Mouse (Mus musculus): Measurements from ENCODE around the gene Plcb1. TPM values are rescaled to one million over a fixed set of nuclear protein-coding genes. Genes with fewer than 3 reads are reported as not detected.

Plcb1 gene
- total RNA-seq, 2 experiments from 2014 or later, result 0.96 to 9.5 TPM

DNA sequence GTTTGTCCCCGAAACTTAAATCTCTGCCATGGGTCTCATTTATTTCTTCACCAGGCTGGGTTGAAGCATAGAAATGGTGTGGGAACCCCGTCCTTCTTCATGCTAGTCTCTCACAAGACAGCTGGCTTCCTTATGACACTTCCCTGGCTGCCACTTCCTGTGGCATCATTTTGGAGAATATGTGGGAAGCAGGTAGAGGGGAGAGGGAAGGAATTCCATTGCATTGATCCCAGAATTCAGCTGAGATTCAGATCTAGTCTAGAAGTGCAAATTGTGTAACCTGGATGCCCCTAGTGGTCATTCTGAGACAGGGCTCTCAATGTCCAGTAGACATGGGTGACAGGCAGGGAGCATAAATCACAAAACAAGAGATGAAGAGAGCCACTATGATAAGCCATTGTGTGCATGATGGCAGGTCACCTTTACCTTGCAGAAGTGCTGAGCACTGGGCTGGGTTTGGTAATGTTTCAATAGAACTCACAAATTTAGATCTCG lies 466.0 kb downstream of the Plcb1 start:
- ATAC-seq (replicated peaks; ENCODE audit: low FRiP score, poor library complexity, severe bottlenecking), result no peak

DNA sequence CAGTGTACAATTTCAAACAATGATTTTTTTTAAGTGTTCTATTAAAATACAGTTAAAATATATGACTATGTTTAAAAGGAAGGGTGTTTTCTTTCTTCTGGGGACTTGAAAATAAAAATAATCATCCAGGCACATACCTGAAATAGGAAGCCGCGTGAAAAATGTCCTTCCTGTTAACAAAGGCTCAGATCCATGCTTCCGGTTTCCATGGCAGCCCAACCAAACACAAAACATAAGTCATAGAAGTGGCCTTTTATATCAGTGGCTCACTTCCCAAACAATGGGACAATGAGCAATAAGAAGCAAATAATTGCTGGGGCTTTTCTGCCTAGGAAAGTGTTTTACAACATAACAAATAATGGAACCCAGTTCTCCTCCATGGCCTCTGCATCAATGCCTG lies 473.3 kb downstream of the Plcb1 start:
- ATAC-seq (replicated peaks; ENCODE audit: low FRiP score, poor library complexity, severe bottlenecking), result no peak

DNA sequence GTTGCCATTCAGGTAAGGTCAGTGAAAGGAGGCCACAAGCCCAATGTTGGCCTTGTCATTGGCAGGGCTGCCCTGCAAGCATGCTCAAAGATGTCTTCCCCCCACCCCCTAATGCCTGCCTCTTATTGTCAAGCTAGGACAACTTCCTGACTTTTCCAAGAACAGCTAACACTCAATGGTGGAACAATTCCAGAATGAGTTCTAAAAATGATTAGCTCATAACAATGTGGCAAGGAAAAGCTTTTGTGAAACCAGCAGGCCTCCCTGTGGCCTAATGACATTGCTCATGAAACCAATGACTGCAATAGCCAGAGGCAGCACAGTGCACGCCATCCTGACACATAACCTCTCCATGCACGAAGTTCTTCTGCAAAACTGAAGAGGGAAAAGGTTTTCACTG lies 478.1 kb downstream of the Plcb1 start:
- ATAC-seq (replicated peaks; ENCODE audit: low FRiP score, poor library complexity, severe bottlenecking), result no peak

DNA sequence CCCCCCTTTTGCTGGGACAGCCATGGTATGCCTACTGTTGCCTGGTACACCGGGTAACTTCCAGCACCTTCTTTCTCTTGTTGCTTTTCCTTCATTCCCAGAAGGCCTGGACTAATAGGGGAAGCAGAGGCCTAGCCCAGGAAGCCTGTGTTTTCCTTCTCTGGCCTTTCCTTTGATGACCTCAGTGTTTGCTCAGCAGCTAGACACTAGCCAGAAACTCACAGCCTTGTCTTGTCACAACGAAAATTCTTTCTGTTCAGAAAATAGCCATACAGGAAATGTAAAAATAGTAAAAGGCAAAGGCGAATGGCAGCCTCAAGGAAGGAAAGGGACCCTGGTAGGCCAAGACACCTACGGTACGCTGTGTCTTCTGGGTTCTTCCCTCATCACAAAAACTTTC lies 489.1 kb downstream of the Plcb1 start:
- ATAC-seq (replicated peaks; ENCODE audit: low FRiP score, poor library complexity, severe bottlenecking), result no peak

DNA sequence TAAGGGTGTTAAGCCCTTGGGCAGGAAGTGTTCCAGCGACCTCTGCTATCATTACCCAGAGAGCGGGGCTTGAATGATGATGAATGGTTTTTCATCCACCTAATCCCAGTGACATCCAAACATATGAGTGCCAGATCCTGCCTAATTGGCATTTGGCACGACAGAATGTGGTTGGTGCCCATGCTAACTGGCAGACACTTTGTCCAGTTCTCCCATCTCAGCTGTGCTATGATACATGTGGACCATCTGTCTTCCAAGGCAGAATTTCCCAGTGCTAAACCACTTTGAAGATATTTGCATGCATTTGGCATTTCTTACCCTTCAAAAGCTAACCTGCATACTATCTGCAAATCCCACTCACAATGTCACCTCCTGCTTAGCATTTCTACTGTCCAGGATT lies 492.6 kb downstream of the Plcb1 start:
- no peak for ATAC-seq (replicated peaks; ENCODE audit: low FRiP score, poor library complexity, severe bottlenecking)

DNA sequence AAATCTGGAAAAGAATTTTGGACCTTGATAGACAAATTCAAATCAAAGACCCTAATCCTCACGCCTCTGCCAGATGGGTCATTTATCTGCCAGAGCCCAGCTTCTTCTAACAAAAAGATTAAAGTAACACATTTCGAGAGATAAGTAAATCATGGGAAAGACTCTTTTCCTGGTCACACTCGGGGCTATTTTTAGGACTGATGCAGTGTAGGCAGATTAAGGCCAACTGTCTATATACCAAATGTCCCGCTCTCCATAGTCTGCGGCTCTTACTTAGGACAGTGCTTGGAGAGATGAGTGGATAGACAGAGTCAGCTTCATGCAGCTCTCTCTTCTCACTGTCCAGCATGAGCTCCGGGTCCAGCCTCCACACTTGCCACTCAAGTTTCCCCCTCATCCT lies 493.2 kb downstream of the Plcb1 start:
- no peak for ATAC-seq (replicated peaks; ENCODE audit: low FRiP score, poor library complexity, severe bottlenecking)

DNA sequence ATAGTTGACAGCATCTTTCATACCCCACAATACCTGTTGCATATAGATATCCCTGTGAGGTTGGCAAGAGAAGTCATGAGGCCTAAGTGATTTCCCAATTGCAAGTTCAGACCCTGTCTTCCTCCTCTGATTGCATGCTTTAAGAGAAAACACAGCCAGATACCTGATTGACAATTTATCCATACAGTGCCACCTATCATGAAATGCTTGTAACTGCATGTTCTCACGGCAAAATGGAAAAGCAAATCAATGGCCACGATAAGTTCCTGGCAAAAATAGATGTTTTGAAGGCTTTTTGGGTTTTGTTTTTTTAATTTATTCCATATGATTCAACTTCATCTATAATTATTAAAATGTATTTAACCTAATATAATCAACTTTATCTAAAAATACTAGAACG lies 497.9 kb downstream of the Plcb1 start:
- no peak for ATAC-seq (replicated peaks; ENCODE audit: low FRiP score, poor library complexity, severe bottlenecking)

DNA sequence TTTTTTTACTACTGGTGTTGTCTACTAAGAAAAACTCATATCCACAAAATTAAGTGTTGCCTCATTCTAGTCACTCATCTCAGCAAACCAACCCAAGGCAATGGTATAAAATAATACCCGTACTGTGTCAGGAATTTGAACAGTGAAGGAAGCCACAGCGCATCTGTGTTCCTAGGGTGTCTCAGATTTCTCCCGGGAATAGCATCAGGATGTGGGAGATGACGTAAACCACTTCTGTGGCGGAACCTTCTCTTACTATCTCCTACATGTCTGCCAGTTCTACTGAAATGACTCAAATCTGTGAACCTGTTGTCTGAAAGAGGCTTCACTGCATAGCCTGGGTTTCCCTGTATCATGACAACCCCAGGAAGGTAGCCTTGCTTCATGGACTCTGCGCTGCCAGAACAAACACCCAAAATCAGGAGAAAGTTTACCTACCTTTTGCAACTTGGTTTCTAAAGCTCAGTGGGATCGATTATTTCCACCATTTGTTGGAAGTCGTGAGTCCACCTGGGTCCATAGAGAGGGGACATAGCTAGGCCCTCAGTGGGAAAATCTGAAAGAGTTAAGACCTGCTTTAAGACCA lies 510.4 kb downstream of the Plcb1 start:
- no peak for ATAC-seq (replicated peaks; ENCODE audit: low FRiP score, poor library complexity, severe bottlenecking)

DNA sequence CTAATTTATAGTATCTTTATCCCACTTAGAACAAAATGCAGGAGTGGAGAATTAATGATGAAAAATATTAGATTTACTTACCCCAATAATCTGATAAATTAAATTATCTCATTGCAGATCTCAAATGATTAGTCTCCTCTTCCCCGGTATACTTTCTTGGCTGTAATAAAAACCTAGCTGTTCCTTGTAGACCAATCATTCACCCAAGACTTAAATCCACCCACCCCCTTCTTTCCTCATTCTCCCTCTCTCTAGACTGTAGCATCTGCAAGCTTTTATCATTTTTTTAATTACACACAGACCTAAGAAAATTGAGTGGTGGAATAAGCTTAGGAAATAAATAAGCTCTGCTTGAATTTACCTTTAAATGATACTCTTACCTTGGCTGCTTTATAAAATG lies 514.6 kb downstream of the Plcb1 start:
- ATAC-seq (replicated peaks; ENCODE audit: low FRiP score, poor library complexity, severe bottlenecking), result no peak

DNA sequence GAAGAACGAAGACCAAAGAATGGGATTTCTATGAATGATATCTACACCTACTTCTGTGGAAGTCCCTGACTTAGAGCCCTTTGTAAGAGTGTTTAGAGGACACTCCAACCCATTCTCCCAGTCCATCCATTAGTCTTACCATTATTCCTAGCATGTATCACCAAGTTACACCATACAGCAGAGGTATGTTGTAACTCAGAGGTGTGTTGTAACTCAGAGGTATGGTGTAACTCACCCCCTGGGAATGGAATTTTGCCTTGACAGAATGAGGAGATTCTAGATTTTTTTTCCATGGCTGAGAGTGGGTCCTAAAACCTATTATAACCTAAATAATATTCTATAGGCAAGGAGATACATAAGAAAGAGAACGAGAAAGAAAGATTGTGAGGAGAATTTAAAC lies 516.6 kb downstream of the Plcb1 start:
- ATAC-seq (replicated peaks; ENCODE audit: low FRiP score, poor library complexity, severe bottlenecking), result no peak

DNA sequence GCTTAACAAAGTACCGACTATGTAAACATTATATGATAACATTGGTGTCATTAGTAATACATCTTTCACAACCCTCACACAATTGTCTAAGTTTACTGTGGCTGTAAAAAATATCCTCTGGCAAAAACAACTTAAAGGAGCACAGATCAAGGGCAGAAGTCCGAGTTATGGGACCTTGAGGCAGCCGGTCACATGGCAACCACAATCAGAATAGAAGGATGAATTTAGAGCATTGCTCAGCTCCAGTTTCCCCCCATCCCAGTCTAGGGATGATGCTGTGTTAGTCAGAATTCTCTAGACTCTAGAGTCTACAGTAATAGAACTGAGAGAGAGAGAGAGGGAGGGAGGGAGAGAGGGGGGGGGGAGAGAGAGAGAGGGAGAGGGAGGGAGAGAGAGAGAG lies 519.3 kb downstream of the Plcb1 start:
- ATAC-seq (replicated peaks; ENCODE audit: low FRiP score, poor library complexity, severe bottlenecking), result no peak

DNA sequence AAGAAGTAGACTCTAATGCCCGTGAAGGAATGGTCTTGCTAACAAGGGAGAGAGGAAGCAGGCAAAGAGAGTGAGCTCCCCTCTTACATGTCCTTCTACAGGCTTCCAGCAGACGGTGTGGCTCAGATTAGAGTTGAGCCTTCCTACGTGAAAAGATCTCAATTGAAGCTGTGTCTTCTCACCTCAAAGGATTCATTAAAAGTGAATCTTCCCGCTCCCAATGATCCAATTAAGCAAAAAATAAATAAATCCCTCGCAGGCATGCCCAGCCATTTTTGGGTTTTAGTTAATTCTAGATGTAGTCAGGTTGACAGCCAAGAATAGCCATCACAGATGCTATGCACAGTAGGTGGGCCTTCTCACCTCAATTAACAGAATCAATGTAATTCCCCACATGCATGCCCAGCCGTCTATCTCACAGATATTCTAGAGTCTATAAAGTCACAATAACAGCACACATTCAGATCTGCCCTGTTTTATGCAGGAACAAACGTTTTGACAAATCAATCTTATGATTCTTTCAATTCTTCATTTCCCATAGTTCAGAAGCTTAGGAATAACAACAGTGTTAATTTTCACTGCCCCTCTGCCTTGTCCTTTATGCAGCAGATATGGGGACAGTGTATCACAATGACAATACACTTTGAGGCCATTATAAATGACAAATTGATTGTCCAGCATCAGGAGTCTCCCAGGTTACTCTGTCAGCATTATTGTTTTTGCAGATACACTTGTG lies 520.0 kb downstream of the Plcb1 start:
- no peak for ATAC-seq (replicated peaks; ENCODE audit: low FRiP score, poor library complexity, severe bottlenecking)

DNA sequence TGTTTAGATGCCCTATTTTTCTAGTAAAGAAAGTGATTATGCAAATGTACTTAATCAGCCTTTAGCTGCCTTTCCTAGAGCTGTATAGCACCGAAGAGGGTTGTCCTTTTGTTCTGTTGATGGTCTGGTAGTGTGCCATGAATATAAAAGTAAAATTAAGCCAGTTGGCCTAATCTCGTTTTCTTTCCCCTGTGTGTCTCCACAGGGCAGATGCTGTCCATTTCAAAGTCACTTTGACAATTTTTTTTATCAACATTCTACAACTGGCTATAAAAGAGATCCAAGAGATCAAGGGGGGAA lies 520.6 kb downstream of the Plcb1 start:
- no peak for ATAC-seq (replicated peaks; ENCODE audit: low FRiP score, poor library complexity, severe bottlenecking)

DNA sequence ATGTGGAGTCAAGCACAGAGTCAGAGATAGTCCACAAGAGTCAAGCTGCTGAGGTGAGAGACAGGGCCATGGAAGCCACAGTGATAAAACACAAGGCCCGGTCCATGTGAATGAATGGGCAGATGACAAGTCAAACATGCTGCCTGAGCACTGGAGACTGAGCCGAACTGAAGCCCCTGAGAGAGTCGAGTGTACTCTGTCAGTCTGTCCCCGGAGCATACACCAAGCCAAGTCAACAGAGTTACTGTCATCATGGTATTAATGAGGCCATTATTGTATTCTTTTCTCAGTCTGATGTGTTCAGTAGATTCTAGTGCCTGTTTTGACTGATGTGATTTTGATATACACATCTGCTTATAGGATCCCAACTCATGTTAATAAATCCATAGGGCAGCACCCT lies 521.9 kb downstream of the Plcb1 start:
- ATAC-seq (replicated peaks; ENCODE audit: low FRiP score, poor library complexity, severe bottlenecking), result no peak

DNA sequence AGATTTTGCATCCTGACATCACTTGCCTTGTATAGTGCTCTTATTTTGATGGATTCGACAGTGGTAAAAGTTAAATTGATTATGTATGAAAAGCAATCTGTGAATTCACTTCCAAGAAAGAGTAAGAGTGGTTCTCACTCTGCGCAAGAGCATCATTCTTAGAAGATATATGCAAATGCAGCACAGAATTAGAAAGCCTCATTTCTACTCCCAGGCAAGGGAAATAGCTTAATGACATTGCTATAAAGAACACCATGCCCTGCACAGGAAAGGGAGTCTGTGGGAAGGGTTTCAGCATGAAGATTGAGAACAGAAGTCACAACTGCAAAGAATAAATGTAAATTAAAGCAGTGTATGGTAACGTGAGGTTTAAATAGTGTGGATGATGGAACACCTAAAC lies 530.1 kb downstream of the Plcb1 start:
- no peak for ATAC-seq (replicated peaks; ENCODE audit: low FRiP score, poor library complexity, severe bottlenecking)

DNA sequence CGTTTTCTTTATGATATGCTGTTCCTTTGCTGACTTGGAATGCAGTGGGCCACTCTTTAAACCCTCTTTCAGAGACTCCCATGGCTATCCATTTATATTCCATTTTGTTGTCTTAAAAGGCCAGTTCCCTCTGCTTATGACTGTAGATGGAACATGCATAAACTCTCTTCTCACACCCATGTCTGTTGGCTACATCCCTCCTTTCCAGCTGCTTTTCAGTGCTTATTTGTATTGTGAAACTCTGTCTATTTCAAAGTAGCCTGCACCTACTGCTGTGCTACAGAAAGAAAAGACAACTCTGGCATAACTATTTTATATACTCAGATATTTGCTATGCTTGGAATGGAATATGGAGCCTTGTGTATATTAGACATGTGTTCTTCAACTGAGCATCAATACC lies 532.3 kb downstream of the Plcb1 start:
- ATAC-seq (replicated peaks; ENCODE audit: low FRiP score, poor library complexity, severe bottlenecking), result no peak

DNA sequence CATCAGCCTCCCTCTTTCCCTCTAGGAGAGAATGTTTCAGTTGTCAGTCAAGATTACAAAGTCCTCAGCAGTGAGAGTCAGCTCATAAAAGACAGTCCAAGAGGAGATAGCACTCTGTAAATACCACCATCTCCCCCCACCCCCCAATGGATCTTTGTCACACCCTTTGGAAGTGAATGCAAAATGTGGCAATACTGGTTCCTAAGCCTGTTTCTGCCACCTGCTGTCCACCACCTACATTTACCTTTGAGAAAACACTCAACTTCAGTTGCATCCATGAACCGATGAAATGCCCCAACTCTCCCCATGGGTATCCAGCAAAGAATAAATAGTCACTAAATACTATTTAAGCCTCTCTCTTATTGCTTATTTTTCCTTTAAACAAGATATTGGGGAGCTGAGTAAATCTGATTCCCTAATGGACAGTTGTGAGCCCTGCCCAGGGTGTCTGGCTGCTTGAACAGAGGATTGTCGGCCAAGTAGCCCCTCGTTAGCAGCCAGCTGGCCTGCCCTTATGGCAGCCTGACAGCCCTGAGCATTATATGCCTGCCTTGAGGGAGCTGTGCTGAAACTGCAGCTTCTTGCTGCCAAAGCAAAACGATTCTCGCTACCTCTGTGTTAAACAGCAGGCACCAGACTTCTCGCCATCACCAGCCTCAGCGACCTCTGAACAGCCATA lies 537.5 kb downstream of the Plcb1 start:
- ATAC-seq (replicated peaks; ENCODE audit: low FRiP score, poor library complexity, severe bottlenecking), result no peak

DNA sequence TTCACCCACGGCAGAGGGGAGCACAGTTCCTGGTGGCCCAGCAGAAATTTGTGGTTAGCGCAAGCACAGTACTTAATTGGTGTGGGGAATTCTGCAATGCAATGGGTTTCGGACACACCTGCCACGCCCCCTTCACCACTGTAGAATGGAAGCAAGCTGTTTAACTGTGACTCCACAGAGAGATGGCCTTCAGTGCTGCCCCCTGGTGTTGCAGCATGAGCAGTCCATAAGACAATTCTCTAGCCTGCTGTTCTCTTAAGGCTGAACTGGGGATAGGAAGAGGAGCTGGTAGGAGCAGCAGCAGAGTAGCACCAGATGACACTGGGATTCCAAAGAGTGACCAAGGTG lies 538.1 kb downstream of the Plcb1 start:
- 0 out of 2 replicates have a peak, but pooled peaks have one; percentile 30 for ATAC-seq (replicated peaks; ENCODE audit: low FRiP score, poor library complexity, severe bottlenecking)

DNA sequence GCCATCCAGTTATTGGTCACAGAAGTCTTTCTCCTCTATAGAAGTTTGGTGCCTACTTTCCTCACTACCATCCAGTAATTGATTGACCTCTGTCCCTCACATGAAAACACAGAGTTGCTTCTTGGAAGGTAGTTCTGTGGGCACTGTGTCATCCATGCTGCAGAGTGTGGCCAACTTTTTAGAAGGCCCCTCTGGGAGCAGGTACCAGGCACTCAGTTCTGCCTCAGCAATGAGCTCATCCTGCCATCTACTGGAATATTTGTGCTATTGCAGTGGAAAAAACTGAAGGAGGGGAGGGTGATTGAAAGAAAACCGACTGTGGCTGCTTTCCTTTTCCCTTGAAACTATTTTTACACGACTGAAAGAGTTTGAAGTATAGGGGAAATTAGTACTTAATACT lies 542.9 kb downstream of the Plcb1 start:
- ATAC-seq (replicated peaks; ENCODE audit: low FRiP score, poor library complexity, severe bottlenecking), result no peak

DNA sequence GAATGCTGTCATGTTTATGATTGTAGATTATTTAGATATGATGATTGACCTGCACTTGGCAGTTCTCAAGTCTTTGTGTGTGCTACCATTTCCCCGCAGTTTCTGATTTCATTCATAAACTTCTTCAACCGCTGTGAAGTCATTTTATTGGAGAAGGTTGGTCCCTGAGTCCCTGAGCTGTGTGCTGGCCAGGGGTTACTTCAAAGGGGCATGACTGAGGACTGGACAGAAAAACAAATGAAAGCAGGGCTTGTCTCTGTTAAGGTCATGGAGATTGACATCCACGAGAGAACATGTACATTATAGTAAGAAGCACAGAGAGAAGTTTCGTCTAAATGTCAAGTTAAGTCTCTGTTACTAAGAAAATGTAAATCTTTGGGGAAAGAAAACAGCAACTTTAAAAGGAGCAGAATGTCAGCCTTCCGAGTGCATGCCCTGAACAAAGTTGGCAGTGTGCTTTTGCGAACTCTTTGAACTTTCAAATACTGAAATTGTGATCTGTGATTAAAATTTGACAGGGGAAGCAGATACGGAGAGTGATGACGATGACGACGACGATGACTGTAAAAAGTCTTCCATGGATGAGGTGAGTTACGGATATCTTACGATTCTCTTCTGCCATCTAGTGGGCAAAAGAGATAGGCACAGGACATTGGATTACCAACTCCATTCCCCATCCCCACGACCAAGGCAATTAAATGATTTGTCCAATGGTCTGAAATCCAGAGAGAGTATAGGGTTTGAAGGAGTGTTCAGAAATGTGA lies 544.1 kb downstream of the Plcb1 start:
- ATAC-seq (replicated peaks; ENCODE audit: low FRiP score, poor library complexity, severe bottlenecking), result peak; percentile 62; the same call in 1 of the 2 replicates

DNA sequence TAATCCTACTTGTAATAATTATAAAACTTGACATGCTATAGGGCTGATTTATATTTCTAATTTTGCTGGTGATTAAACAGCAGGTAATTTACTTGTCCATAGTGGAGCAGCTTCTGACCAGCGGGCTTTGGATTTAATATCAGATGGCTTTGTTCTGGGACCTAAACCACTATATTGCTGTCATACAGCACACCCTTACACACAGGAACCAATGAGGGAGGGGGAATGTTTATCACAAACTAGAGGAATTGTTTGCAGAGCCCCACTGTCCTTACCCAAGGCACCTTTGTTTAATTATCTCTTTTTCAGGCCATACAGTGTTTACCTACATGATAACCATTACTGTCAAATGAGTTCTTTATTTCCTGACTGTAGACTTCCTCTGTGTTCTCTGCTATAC lies 546.0 kb downstream of the Plcb1 start:
- ATAC-seq (replicated peaks; ENCODE audit: low FRiP score, poor library complexity, severe bottlenecking), result no peak

Data from erythroblast, adult 5-6 weeks (primary cell).